24 mouse cellular contexts compared by ENCODE assay signal in the genomic region with DNA sequence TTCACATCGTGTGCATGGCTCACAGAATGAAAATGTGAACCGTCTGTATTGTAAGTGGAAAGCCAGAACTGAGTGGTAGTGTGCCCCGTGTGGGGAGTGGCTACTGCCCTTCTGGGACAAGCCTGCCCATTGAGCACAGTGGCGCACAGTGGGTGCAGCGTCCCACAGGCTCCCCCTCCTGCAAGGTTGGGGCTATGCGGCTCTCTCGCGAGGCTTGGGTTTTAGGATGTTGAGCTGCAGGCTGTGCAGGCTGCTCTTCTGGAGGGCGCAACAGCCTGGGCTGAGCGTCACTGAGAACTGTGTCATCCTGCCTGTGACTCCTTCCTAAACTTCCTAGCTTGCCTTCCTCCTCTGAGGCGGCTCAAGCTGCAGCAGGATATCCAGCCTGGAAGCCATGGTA.
DNase-seq lines count a peak whose midpoint lies in the region; ATAC-seq and TF ChIP-seq lines count a peak whose summit lies in the region.
"Had no signal": no experiment of that assay in that cellular context is flagged by ENCODE, and none has a peak within 500 bp of the region (broad histone marks: within the 10 kb centered on the region; RNA-seq: fewer than 3 reads in every experiment).

No protein-coding gene starts in this region.

- 85% methylated on average over 11 of the region's 11 CpGs for WGBS in embryonic facial prominence, embryonic 15.5 days
- 87% methylated on average over 11 of the region's 11 CpGs for WGBS in embryonic facial prominence, embryonic 10.5 days
- 96% methylated on average over 11 of the region's 11 CpGs for WGBS in thymus, adult 2 months
- WGBS in stomach, postnatal 0 days: 88% methylated on average over 11 of the region's 11 CpGs

- no peak for TF ChIP-seq EP300 in stomach, postnatal 0 days (optimal IDR thresholded peaks at IDR 0.05)

- H3K4me2 ChIP-seq in embryonic facial prominence, embryonic 15.5 days (replicated peaks): no peak overlapping the region
- H3K4me2 ChIP-seq in stomach, postnatal 0 days (replicated peaks; ENCODE audit: low read depth): no peak overlapping the region
- H3K4me2 ChIP-seq: embryonic facial prominence, embryonic 12.5 days; hindbrain, embryonic 15.5 days; intestine, embryonic 15.5 days had no signal

- no peak for TF ChIP-seq POLR2A in thymus, adult 2 months (IDR thresholded peaks at IDR 0.05; ENCODE audit: control insufficient read depth, extremely low read depth, insufficient read depth, low read length, poor library complexity)

- DNase-seq in embryonic facial prominence, embryonic 10.5 days (ENCODE audit: low spot score): no peak
- DNase-seq in layer of hippocampus, adult 2 months (ENCODE audit: low spot score in 2 of 2): no peak
- DNase-seq in layer of hippocampus, postnatal 10 days (ENCODE audit: low spot score in 2 of 2): no peak
- peak; percentile 26 for DNase-seq in thymus, postnatal 14 days
- no peak for DNase-seq in thymus, adult 2 months
- no peak for DNase-seq in stomach, postnatal 0 days (ENCODE audit: low spot score)
- DNase-seq in urinary bladder, adult 18-20 months (ENCODE audit: low spot score in 2 of 2): no peak
- DNase-seq: adrenal gland, adult 2 months; cerebellum, adult 11-12 months; cerebellum, postnatal 10 days; gastrocnemius, adult 2 months; heart, postnatal 4 days; kidney, adult 9 months; kidney, postnatal 14 days; layer of hippocampus, postnatal 36 days; lung, adult 18-20 months; lung, postnatal 14 days had no signal

- H3K36me3 ChIP-seq in embryonic facial prominence, embryonic 15.5 days: peaks cover 26% of the 10 kb centered on the region
- peaks cover 43% of the 10 kb centered on the region for H3K36me3 ChIP-seq in embryonic facial prominence, embryonic 10.5 days (replicated peaks)
- no peaks in the 10 kb centered on the region for H3K36me3 ChIP-seq in thymus, adult 2 months (ENCODE audit: control insufficient read depth, insufficient read depth, low read length)
- H3K36me3 ChIP-seq in stomach, postnatal 0 days (ENCODE audit: control insufficient read depth, insufficient read depth, low read length): peaks cover 5% of the 10 kb centered on the region; the same call in 1 of the 2 replicates
- H3K36me3 ChIP-seq: G1E; intestine, embryonic 15.5 days had no signal

- no peak overlapping the region for H3K27ac ChIP-seq in embryonic facial prominence, embryonic 15.5 days (replicated peaks)
- no peak overlapping the region for H3K27ac ChIP-seq in embryonic facial prominence, embryonic 10.5 days (replicated peaks)
- no peak overlapping the region for H3K27ac ChIP-seq in layer of hippocampus, adult 2 months
- H3K27ac ChIP-seq in thymus, adult 2 months (ENCODE audit: control insufficient read depth, insufficient read depth, low read length): no peak overlapping the region
- H3K27ac ChIP-seq in stomach, postnatal 0 days (replicated peaks): no peak overlapping the region
- H3K27ac ChIP-seq: embryonic facial prominence, embryonic 12.5 days; gastrocnemius, adult 2 months; hindbrain, embryonic 15.5 days; intestine, embryonic 15.5 days had no signal

- H3K9ac ChIP-seq in embryonic facial prominence, embryonic 15.5 days: no peak overlapping the region
- no peak overlapping the region for H3K9ac ChIP-seq in stomach, postnatal 0 days (ENCODE audit: low read length)
- H3K9ac ChIP-seq: embryonic facial prominence, embryonic 12.5 days; hindbrain, embryonic 15.5 days; intestine, embryonic 15.5 days had no signal

- no peaks in the 10 kb centered on the region for H3K27me3 ChIP-seq in embryonic facial prominence, embryonic 15.5 days
- H3K27me3 ChIP-seq in embryonic facial prominence, embryonic 10.5 days (replicated peaks; ENCODE audit: low read depth, poor library complexity, severe bottlenecking): no peaks in the 10 kb centered on the region
- no peaks in the 10 kb centered on the region for H3K27me3 ChIP-seq in thymus, adult 2 months (ENCODE audit: control insufficient read depth, insufficient read depth, low read length)
- no peaks in the 10 kb centered on the region for H3K27me3 ChIP-seq in stomach, postnatal 0 days (ENCODE audit: control insufficient read depth, insufficient read depth, low read length)
- H3K27me3 ChIP-seq: embryonic facial prominence, embryonic 12.5 days; hindbrain, embryonic 15.5 days; intestine, embryonic 15.5 days; Patski had no signal

- TF ChIP-seq CTCF in layer of hippocampus, adult 2 months (conservative IDR thresholded peaks at IDR 0.05): 0 out of 2 replicates have a peak, but pooled peaks have one; percentile 8
- TF ChIP-seq CTCF in thymus, adult 2 months (IDR thresholded peaks at IDR 0.05; ENCODE audit: borderline replicate concordance, control insufficient read depth, extremely low read depth, insufficient read depth, low read length, poor library complexity): no peak; the same call in 1 of the 2 replicates
- 0 out of 2 replicates have a peak, but pooled peaks have one; percentile 2 for TF ChIP-seq CTCF in stomach, postnatal 0 days (IDR thresholded peaks at IDR 0.05; ENCODE audit: low read depth)

- no peaks in the 10 kb centered on the region for H3K9me3 ChIP-seq in embryonic facial prominence, embryonic 15.5 days (replicated peaks)
- no peaks in the 10 kb centered on the region for H3K9me3 ChIP-seq in embryonic facial prominence, embryonic 10.5 days
- no peaks in the 10 kb centered on the region for H3K9me3 ChIP-seq in stomach, postnatal 0 days (ENCODE audit: control insufficient read depth, low read length)
- H3K9me3 ChIP-seq: embryonic facial prominence, embryonic 12.5 days; G1E; hindbrain, embryonic 15.5 days; intestine, embryonic 15.5 days had no signal

- 0 out of 2 replicates have a peak, but pooled peaks have one; percentile 5 for ATAC-seq in embryonic facial prominence, embryonic 15.5 days (ENCODE audit: insufficient number of reproducible peaks, low FRiP score, low TSS enrichment, low read depth)
- no peak for ATAC-seq in stomach, postnatal 0 days (ENCODE audit: low FRiP score, low TSS enrichment)
- ATAC-seq: intestine, embryonic 15.5 days; Patski had no signal

- no peak overlapping the region for H3K4me3 ChIP-seq in embryonic facial prominence, embryonic 15.5 days (replicated peaks)
- H3K4me3 ChIP-seq in embryonic facial prominence, embryonic 10.5 days: no peak overlapping the region
- no peak overlapping the region for H3K4me3 ChIP-seq in layer of hippocampus, adult 2 months
- no peak overlapping the region for H3K4me3 ChIP-seq in thymus, adult 2 months (ENCODE audit: control insufficient read depth, insufficient read depth, low read length)
- H3K4me3 ChIP-seq in stomach, postnatal 0 days (ENCODE audit: low read depth, low read length): no peak overlapping the region
- H3K4me3 ChIP-seq: embryonic facial prominence, embryonic 12.5 days; erythroblast, embryonic 14.5 days; gastrocnemius, adult 2 months; hindbrain, embryonic 15.5 days; intestine, embryonic 15.5 days had no signal

- no peaks in the 10 kb centered on the region for H3K4me1 ChIP-seq in embryonic facial prominence, embryonic 15.5 days
- peaks cover 7% of the 10 kb centered on the region for H3K4me1 ChIP-seq in embryonic facial prominence, embryonic 10.5 days
- peaks cover 12% of the 10 kb centered on the region for H3K4me1 ChIP-seq in thymus, adult 2 months (replicated peaks; ENCODE audit: control insufficient read depth, insufficient read depth, low read length)
- no peaks in the 10 kb centered on the region for H3K4me1 ChIP-seq in stomach, postnatal 0 days (replicated peaks; ENCODE audit: control insufficient read depth, insufficient read depth)
- H3K4me1 ChIP-seq: intestine, embryonic 15.5 days had no signal
